In genomic region chr16:70643630-70644264, GRCm38 (mm10) we compare ENCODE assay signal across 16 mouse cellular contexts.
DNase-seq lines count a peak whose midpoint lies in the region; ATAC-seq lines count a peak whose summit lies in the region.
"Had no signal": no experiment of that assay in that cellular context is flagged by ENCODE, and none has a peak within 500 bp of the region (broad histone marks: within the 10 kb centered on the region; RNA-seq: fewer than 3 reads in every experiment).

No protein-coding gene starts in this region.

- no peaks in the 10 kb centered on the region for H3K9me3 ChIP-seq in hindbrain, embryonic 15.5 days
- H3K9me3 ChIP-seq in hindbrain, embryonic 10.5 days, result no peaks in the 10 kb centered on the region
- H3K9me3 ChIP-seq in midbrain, embryonic 13.5 days, result no peaks in the 10 kb centered on the region
- H3K9me3 ChIP-seq in midbrain, embryonic 11.5 days (ENCODE audit: control insufficient read depth, low read length), result no peaks in the 10 kb centered on the region
- no peaks in the 10 kb centered on the region for H3K9me3 ChIP-seq in heart, embryonic 12.5 days (replicated peaks)
- H3K9me3 ChIP-seq: intestine, embryonic 15.5 days; limb, embryonic 12.5 days; liver, embryonic 15.5 days; neural tube, embryonic 12.5 days had no signal

- no peak for ATAC-seq in hindbrain, embryonic 15.5 days (ENCODE audit: low FRiP score, low read depth)
- no peak for ATAC-seq in midbrain, embryonic 13.5 days
- ATAC-seq in midbrain, embryonic 11.5 days (ENCODE audit: low FRiP score), result no peak
- ATAC-seq in heart, embryonic 12.5 days (ENCODE audit: insufficient number of reproducible peaks, low FRiP score), result no peak
- ATAC-seq: intestine, embryonic 15.5 days had no signal

- no peaks in the 10 kb centered on the region for H3K27me3 ChIP-seq in hindbrain, embryonic 15.5 days
- H3K27me3 ChIP-seq in hindbrain, embryonic 10.5 days (ENCODE audit: insufficient read depth, poor library complexity, severe bottlenecking), result no peaks in the 10 kb centered on the region
- no peaks in the 10 kb centered on the region for H3K27me3 ChIP-seq in midbrain, embryonic 13.5 days
- no peaks in the 10 kb centered on the region for H3K27me3 ChIP-seq in midbrain, embryonic 11.5 days (ENCODE audit: control insufficient read depth, insufficient read depth, low read length)
- no peaks in the 10 kb centered on the region for H3K27me3 ChIP-seq in heart, embryonic 12.5 days (replicated peaks)
- H3K27me3 ChIP-seq: intestine, embryonic 15.5 days; limb, embryonic 12.5 days; liver, embryonic 15.5 days; neural tube, embryonic 12.5 days had no signal

- intact Hi-C loops in left cerebral cortex, postnatal 36 days (cut with DNase I), result no loop called here

- H3K4me2 ChIP-seq in hindbrain, embryonic 15.5 days, result 0 out of 2 replicates have a peak overlapping the region, but pooled peaks have one; percentile 6
- no peak overlapping the region for H3K4me2 ChIP-seq in midbrain, embryonic 13.5 days (replicated peaks)
- no peak overlapping the region for H3K4me2 ChIP-seq in midbrain, embryonic 11.5 days
- no peak overlapping the region for H3K4me2 ChIP-seq in heart, embryonic 12.5 days
- H3K4me2 ChIP-seq: intestine, embryonic 15.5 days; limb, embryonic 12.5 days; liver, embryonic 15.5 days; neural tube, embryonic 12.5 days had no signal

- H3K27ac ChIP-seq in hindbrain, embryonic 15.5 days (replicated peaks), result no peak overlapping the region
- H3K27ac ChIP-seq in hindbrain, embryonic 10.5 days, result no peak overlapping the region
- H3K27ac ChIP-seq in midbrain, embryonic 13.5 days, result peak overlapping the region; percentile 36; the same call in 1 of the 2 replicates
- H3K27ac ChIP-seq in midbrain, embryonic 11.5 days (ENCODE audit: low read depth, low read length), result no peak overlapping the region
- no peak overlapping the region for H3K27ac ChIP-seq in heart, embryonic 12.5 days (ENCODE audit: poor library complexity, severe bottlenecking)
- H3K27ac ChIP-seq: intestine, embryonic 15.5 days; kidney, postnatal 0 days; limb, embryonic 12.5 days; liver, embryonic 15.5 days; neural tube, embryonic 12.5 days had no signal

- no peak overlapping the region for H3K4me3 ChIP-seq in hindbrain, embryonic 15.5 days
- no peak overlapping the region for H3K4me3 ChIP-seq in hindbrain, embryonic 10.5 days
- H3K4me3 ChIP-seq in midbrain, embryonic 13.5 days (replicated peaks), result no peak overlapping the region
- H3K4me3 ChIP-seq in midbrain, embryonic 11.5 days (ENCODE audit: low read depth, low read length), result no peak overlapping the region
- no peak overlapping the region for H3K4me3 ChIP-seq in heart, embryonic 12.5 days
- H3K4me3 ChIP-seq: intestine, embryonic 15.5 days; limb, embryonic 12.5 days; liver, embryonic 15.5 days; neural tube, embryonic 12.5 days had no signal

- no peaks in the 10 kb centered on the region for H3K36me3 ChIP-seq in hindbrain, embryonic 15.5 days
- no peaks in the 10 kb centered on the region for H3K36me3 ChIP-seq in hindbrain, embryonic 10.5 days
- H3K36me3 ChIP-seq in midbrain, embryonic 13.5 days, result no peaks in the 10 kb centered on the region
- H3K36me3 ChIP-seq in midbrain, embryonic 11.5 days (ENCODE audit: control insufficient read depth, insufficient read depth, low read length), result no peaks in the 10 kb centered on the region
- H3K36me3 ChIP-seq in heart, embryonic 12.5 days, result no peaks in the 10 kb centered on the region
- H3K36me3 ChIP-seq: intestine, embryonic 15.5 days; limb, embryonic 12.5 days; liver, embryonic 15.5 days; neural tube, embryonic 12.5 days had no signal

- 76% methylated on average over 9 of the region's 9 CpGs for WGBS in hindbrain, embryonic 15.5 days
- 85% methylated on average over 9 of the region's 9 CpGs for WGBS in hindbrain, embryonic 10.5 days
- 69% methylated on average over 9 of the region's 9 CpGs for WGBS in midbrain, embryonic 13.5 days
- WGBS in midbrain, embryonic 11.5 days, result 83% methylated on average over 9 of the region's 9 CpGs
- 82% methylated on average over 9 of the region's 9 CpGs for WGBS in heart, embryonic 12.5 days

- H3K9ac ChIP-seq in hindbrain, embryonic 15.5 days, result no peak overlapping the region
- H3K9ac ChIP-seq in midbrain, embryonic 13.5 days (replicated peaks), result no peak overlapping the region
- no peak overlapping the region for H3K9ac ChIP-seq in midbrain, embryonic 11.5 days (ENCODE audit: low read length)
- H3K9ac ChIP-seq in heart, embryonic 12.5 days, result no peak overlapping the region
- H3K9ac ChIP-seq: intestine, embryonic 15.5 days; limb, embryonic 12.5 days; liver, embryonic 15.5 days; neural tube, embryonic 12.5 days had no signal

- H3K4me1 ChIP-seq in hindbrain, embryonic 15.5 days (replicated peaks), result 0 out of 2 replicates have a peak, but pooled peaks cover 3% of the 10 kb centered on the region
- no peaks in the 10 kb centered on the region for H3K4me1 ChIP-seq in hindbrain, embryonic 10.5 days (replicated peaks)
- peaks cover 7% of the 10 kb centered on the region; the same call in 1 of the 2 replicates for H3K4me1 ChIP-seq in midbrain, embryonic 13.5 days (replicated peaks)
- H3K4me1 ChIP-seq in midbrain, embryonic 11.5 days (ENCODE audit: control insufficient read depth, insufficient read depth, low read length), result no peaks in the 10 kb centered on the region
- H3K4me1 ChIP-seq in heart, embryonic 12.5 days (replicated peaks), result no peaks in the 10 kb centered on the region
- H3K4me1 ChIP-seq: intestine, embryonic 15.5 days; limb, embryonic 12.5 days; liver, embryonic 15.5 days; neural tube, embryonic 12.5 days had no signal

- DNase-seq in hindbrain, embryonic 10.5 days (ENCODE audit: low spot score), result no peak
- DNase-seq in midbrain, embryonic 11.5 days (ENCODE audit: low spot score, missing footprints), result no peak
- peak; percentile 31 to 39 for DNase-seq in left cerebral cortex, postnatal 36 days (ENCODE audit: low spot score in 2 of 2)
- DNase-seq in right cerebral cortex, postnatal 4 days, result peak; percentile 8
- DNase-seq: adrenal gland, postnatal 25 days; cerebellum, adult 11 months; heart, adult 18-20 months; thymus, postnatal 25 days had no signal

Comparison
In these comparisons a context has a peak if more than half of its experiments do, and no peak if none do; other contexts are left out.
1. DNase-seq: peak in left cerebral cortex, postnatal 36 days (2 of 2) and right cerebral cortex, postnatal 4 days (single experiment); none in hindbrain, embryonic 10.5 days (single experiment) and midbrain, embryonic 11.5 days (single experiment).